Mouse (Mus musculus): Measurements from ENCODE around the gene Vmn1r119. TPM values are rescaled to one million over a fixed set of nuclear protein-coding genes. Genes with fewer than 3 reads are reported as not detected.
"Not testable (repeated sequence)": the region's sequence is repeated elsewhere in the genome, so short reads cannot be mapped to it uniquely, and the experiment has no call there.

Gene Vmn1r119
- polyA plus RNA-seq (2016; fragmentation: Nextera tagmentation; extraction: Ambion mirVana), result not detected in 2 replicates

DNA sequence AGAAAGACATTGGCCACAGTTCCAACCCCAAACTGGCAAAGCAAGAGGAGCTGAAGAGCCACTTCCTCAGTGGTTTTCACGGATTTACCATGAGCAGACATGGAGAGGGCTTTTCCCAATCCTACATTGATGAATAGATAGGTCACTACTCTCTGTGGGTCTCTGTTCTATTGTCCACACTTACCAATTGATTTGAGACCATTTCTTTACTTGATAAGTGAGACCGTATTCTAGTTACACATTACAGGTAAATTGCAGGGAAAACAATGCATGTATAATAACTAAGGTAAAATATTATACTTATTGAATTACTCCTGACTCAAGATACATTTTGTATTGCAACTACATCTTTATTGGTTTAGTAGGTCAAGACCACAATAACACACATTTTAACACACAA is at the start of gene Vmn1r119:
Gene Vmn1r119 (minus strand): TSS at position 101 of the 400 bp plus-strand sequence.
- not testable (repeated sequence) for H3K9me3 ChIP-seq (replicated peaks); H3K4me2 ChIP-seq; H3K4me1 ChIP-seq; H3K27ac ChIP-seq; H3K9ac ChIP-seq; H3K36me3 ChIP-seq; H3K4me3 ChIP-seq; H3K27me3 ChIP-seq (replicated peaks); ATAC-seq
- no CpG with 5 or more reads among the region's 2 CpGs for WGBS (ENCODE audit: insufficient replicate concordance)

DNA sequence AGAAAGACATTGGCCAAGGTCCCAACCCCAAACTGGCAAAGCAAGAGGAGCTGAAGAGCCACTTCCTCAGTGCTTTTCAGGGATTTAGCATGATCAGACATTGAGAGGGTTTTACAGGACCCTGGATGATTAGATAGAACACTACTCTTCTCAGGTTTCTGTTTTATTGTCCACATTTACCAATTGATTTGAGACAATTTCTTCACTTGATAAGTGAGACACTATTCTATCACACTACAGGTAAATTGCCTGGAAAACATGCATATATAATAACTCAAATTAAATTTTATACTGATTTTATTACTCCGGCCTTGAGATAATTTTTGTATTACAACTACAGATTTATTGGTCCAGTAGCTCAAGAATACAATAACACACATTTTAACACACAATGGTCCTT is 41.4 kb upstream of the Vmn1r119 start, which contains the start of gene Vmn1r120:
Gene Vmn1r120 (minus strand): TSS at position 101 of the 400 bp plus-strand sequence.
- H3K9ac ChIP-seq; H3K36me3 ChIP-seq; ATAC-seq; H3K27me3 ChIP-seq (replicated peaks); H3K9me3 ChIP-seq (replicated peaks); H3K4me1 ChIP-seq; H3K27ac ChIP-seq; H3K4me2 ChIP-seq; H3K4me3 ChIP-seq: not testable (repeated sequence)
- WGBS (ENCODE audit: insufficient replicate concordance), result 55% methylated on average over 1 of the region's 1 CpGs

Other genes with a start within 250 kb of the Vmn1r119 start
- not detected in 2 replicates for gene Vmn1r112, start 241.3 kb downstream of the Vmn1r119 start, polyA plus RNA-seq (2016; fragmentation: Nextera tagmentation; extraction: Ambion mirVana)
- gene Vmn1r113, start 225.2 kb downstream of the Vmn1r119 start, polyA plus RNA-seq (2016; fragmentation: Nextera tagmentation; extraction: Ambion mirVana), result not detected in 2 replicates
- gene Vmn1r114, start 200.3 kb downstream of the Vmn1r119 start, polyA plus RNA-seq (2016; fragmentation: Nextera tagmentation; extraction: Ambion mirVana), result not detected in 2 replicates
- gene Vmn1r115, start 167.5 kb downstream of the Vmn1r119 start, polyA plus RNA-seq (2016; fragmentation: Nextera tagmentation; extraction: Ambion mirVana), result not detected in 2 replicates
- not detected in 2 replicates for gene Vmn1r116, start 140.2 kb downstream of the Vmn1r119 start, polyA plus RNA-seq (2016; fragmentation: Nextera tagmentation; extraction: Ambion mirVana)
- not detected in 2 replicates for gene Vmn1r117, start 128.3 kb downstream of the Vmn1r119 start, polyA plus RNA-seq (2016; fragmentation: Nextera tagmentation; extraction: Ambion mirVana)
- gene Vmn1r118, start 100.1 kb downstream of the Vmn1r119 start, polyA plus RNA-seq (2016; fragmentation: Nextera tagmentation; extraction: Ambion mirVana), result not detected in 2 replicates
- gene Vmn1r120, start 41.3 kb upstream of the Vmn1r119 start, polyA plus RNA-seq (2016; fragmentation: Nextera tagmentation; extraction: Ambion mirVana), result not detected in 2 replicates
- not detected in 2 replicates for gene Vmn1r121, start 86.1 kb upstream of the Vmn1r119 start, polyA plus RNA-seq (2016; fragmentation: Nextera tagmentation; extraction: Ambion mirVana)
- not detected in 2 replicates for gene Vmn1r122, start 121.7 kb upstream of the Vmn1r119 start, polyA plus RNA-seq (2016; fragmentation: Nextera tagmentation; extraction: Ambion mirVana)
- gene Vmn1r123, start 149.7 kb upstream of the Vmn1r119 start, polyA plus RNA-seq (2016; fragmentation: Nextera tagmentation; extraction: Ambion mirVana), result not detected in 2 replicates
- gene Gm5157, start 178.0 kb upstream of the Vmn1r119 start, polyA plus RNA-seq (2016; fragmentation: Nextera tagmentation; extraction: Ambion mirVana), result not detected in 2 replicates
- gene Vmn1r124, start 248.2 kb upstream of the Vmn1r119 start, polyA plus RNA-seq (2016; fragmentation: Nextera tagmentation; extraction: Ambion mirVana), result not detected in 2 replicates

All from liver, embryonic 12.5 days (tissue).